Mouse (Mus musculus): ENCODE measurements around the gene Cd34. TPM values are rescaled to one million over a fixed set of nuclear protein-coding genes. Genes with fewer than 3 reads are reported as not detected.
A peak's percentile ranks its signal among the peaks of the same experiment; 100 is the strongest.

The Cd34 gene
- polyA plus RNA-seq (2012; rRNA removed), result 5.3 and 6.4 TPM in 2 replicates

DNA sequence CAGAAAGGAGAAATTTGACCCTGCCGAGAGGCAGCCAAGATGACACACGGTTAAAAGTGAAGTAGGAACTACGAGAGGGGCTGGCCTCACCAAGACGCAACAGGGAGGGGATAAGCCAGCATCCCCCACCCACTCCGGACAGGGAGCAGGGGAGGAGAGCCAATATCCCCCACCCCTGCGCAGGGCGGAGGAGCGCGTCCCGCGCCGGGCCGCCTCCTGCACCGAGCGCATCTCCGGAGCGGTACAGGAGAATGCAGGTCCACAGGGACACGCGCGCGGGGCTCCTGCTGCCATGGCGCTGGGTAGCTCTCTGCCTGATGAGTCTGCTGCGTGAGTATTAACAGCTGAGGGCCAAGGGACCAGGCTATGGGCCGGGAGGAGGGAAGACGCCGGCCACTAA is at the start of gene Cd34:
Gene Cd34, plus strand, starts transcription at position 105 of the 400 bp plus-strand sequence.
- Histone ChIP-seq H3K36me3 (ENCODE audit: control insufficient read depth, insufficient read depth, low read length) (no peaks in the 10 kb centered on the region), H3K4me3 (ENCODE audit: extremely low read depth, insufficient read depth, insufficient read length) (peak within 1 kb of the TSS; percentile 24; the same call in 1 of the 2 replicates), H3K4me1 (ENCODE audit: control insufficient read depth, insufficient read depth, insufficient read length) (no peaks in the 10 kb centered on the region; the same call in 1 of the 2 replicates), H3K27ac (ENCODE audit: insufficient read depth, low read length) (no peak within 1 kb of the TSS), H3K27me3 (ENCODE audit: control insufficient read depth, insufficient read depth, low read length) (no peaks in the 10 kb centered on the region)
- DNase-seq (ENCODE audit: low read depth in 1 of 2, low spot score in 2 of 2), result no peak
- 1% methylated on average over 26 of the region's 26 CpGs for WGBS
- TF ChIP-seq CTCF (IDR thresholded peaks at IDR 0.05; ENCODE audit: extremely low read depth, insufficient read depth, insufficient read length, insufficient replicate concordance) (no peak), POLR2A (IDR thresholded peaks at IDR 0.05; ENCODE audit: low read depth, low read length) (no peak)

DNA sequence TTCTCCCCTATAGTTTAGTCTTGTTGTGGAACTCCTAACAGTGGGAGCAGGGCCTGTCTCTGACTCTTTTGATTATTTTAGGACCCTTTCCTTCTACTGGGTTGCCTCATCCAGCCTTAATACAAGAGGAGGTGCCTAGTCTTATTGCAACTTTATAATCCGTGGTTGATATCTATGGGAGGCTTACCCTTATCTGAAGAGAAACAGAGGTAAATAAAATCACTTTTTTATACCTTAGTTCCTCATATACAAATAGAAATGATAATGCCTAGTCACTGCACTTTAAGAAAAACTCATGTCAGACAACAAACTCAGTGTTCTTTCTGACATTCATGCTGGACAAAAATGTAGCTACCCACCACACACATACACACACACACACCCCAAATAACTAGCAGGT is 44.1 kb upstream of the Cd34 start:
- DNase-seq (ENCODE audit: low read depth in 1 of 2, low spot score in 2 of 2), result no peak
- TF ChIP-seq POLR2A (IDR thresholded peaks at IDR 0.05; ENCODE audit: low read depth, low read length), result no peak
- TF ChIP-seq CTCF (IDR thresholded peaks at IDR 0.05; ENCODE audit: extremely low read depth, insufficient read depth, insufficient read length, insufficient replicate concordance), result no peak
- Histone ChIP-seq H3K4me3 (ENCODE audit: extremely low read depth, insufficient read depth, insufficient read length) (no peak overlapping the region), H3K36me3 (ENCODE audit: control insufficient read depth, insufficient read depth, low read length) (no peaks in the 10 kb centered on the region), H3K27ac (ENCODE audit: insufficient read depth, low read length) (no peak overlapping the region), H3K27me3 (ENCODE audit: control insufficient read depth, insufficient read depth, low read length) (no peaks in the 10 kb centered on the region), H3K4me1 (ENCODE audit: control insufficient read depth, insufficient read depth, insufficient read length) (no peaks in the 10 kb centered on the region)
- WGBS, result 35% methylated on average over 1 of the region's 1 CpGs

DNA sequence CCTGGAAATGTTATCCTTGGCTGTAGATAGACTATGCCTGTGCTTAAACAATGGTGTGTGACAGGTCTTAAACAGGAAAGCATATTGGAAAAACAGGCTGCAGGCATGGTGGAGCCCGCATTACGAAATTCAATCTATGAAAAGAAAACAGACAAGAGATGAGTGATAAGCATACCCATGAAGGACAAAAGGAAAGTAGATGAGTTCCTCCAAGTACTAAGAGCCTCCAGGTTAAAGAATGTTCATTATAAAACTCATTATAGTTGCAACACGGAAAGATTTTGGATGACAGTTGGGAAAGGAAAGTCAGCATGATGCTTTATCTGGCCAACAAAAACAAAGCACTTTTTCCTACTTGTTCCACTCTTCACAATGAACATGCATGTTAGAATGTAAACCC is 43.3 kb upstream of the Cd34 start:
- no peak overlapping the region for H3K4me3 ChIP-seq (ENCODE audit: extremely low read depth, insufficient read depth, insufficient read length)
- H3K27ac ChIP-seq (ENCODE audit: insufficient read depth, low read length), result no peak overlapping the region
- no peak for DNase-seq (ENCODE audit: low read depth in 1 of 2, low spot score in 2 of 2)
- TF ChIP-seq CTCF (IDR thresholded peaks at IDR 0.05; ENCODE audit: extremely low read depth, insufficient read depth, insufficient read length, insufficient replicate concordance) (no peak), POLR2A (IDR thresholded peaks at IDR 0.05; ENCODE audit: low read depth, low read length) (no peak)
- WGBS, result 93% methylated on average over 3 of the region's 3 CpGs
- H3K4me1 ChIP-seq (ENCODE audit: control insufficient read depth, insufficient read depth, insufficient read length), result no peaks in the 10 kb centered on the region
- H3K27me3 ChIP-seq (ENCODE audit: control insufficient read depth, insufficient read depth, low read length), result no peaks in the 10 kb centered on the region
- no peaks in the 10 kb centered on the region for H3K36me3 ChIP-seq (ENCODE audit: control insufficient read depth, insufficient read depth, low read length)

DNA sequence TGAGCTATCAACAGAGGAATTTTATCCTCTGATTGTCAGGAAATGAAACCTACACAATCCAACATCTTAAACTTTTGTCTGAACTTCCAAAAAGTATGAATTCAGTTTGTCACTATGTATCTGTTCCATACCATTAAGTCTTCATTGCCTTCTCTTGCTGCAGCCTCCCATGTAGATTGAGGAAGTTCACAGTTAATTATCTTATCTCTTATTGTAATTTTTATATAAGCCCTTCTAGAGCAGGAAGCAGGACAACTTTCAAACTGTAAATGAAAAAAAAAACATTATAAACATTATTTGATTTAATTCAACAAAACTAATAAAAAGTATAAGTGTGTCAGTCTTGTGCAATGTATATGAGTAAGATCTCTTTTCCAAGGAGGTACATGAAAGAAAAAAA is 37.5 kb upstream of the Cd34 start:
- Histone ChIP-seq H3K27ac (ENCODE audit: insufficient read depth, low read length) (no peak overlapping the region), H3K4me3 (ENCODE audit: extremely low read depth, insufficient read depth, insufficient read length) (no peak overlapping the region), H3K36me3 (ENCODE audit: control insufficient read depth, insufficient read depth, low read length) (no peaks in the 10 kb centered on the region), H3K27me3 (ENCODE audit: control insufficient read depth, insufficient read depth, low read length) (no peaks in the 10 kb centered on the region), H3K4me1 (ENCODE audit: control insufficient read depth, insufficient read depth, insufficient read length) (no peaks in the 10 kb centered on the region)
- DNase-seq (ENCODE audit: low read depth in 1 of 2, low spot score in 2 of 2), result no peak
- no peak for TF ChIP-seq POLR2A (IDR thresholded peaks at IDR 0.05; ENCODE audit: low read depth, low read length)

DNA sequence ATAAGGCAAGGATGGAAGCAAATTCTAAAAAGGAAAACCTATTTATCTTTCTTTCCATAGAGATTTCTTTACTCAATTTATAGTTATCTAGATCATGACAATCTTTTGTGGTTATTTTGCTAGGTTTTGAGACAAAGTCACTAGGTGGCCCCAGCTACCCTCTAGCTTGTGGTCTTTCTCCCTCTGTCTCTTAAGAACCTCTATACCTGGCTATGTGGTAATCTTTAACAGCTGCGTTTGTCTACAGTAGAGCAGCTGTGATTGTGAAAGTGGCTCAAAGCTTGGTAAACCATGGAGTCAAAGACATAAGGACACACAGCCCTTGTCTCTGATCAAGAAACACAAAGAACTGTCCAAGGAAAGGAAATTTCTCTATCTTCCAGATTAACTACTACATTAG is 36.8 kb upstream of the Cd34 start:
- H3K4me3 ChIP-seq (ENCODE audit: extremely low read depth, insufficient read depth, insufficient read length), result no peak overlapping the region

DNA sequence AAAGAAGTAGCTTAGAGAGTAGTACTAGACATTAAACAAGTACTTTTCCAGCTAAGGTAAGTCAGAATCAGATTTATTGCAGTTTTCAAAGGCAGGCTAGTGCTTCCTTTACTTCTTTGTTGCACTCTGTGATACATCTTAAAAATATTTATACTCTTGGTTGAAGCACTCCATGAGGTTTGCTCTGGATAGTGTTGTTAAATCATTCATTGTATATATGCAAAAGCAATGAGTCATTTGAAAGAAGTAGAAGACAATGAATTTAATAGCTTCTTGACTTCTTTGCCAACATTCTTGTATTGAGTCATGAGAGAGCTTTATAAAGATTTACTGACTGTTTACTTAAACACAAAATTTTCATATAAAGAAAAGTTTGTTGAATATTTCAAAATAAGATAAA is 29.7 kb upstream of the Cd34 start:
- no peak overlapping the region for H3K27ac ChIP-seq (ENCODE audit: insufficient read depth, low read length)
- no peak for DNase-seq (ENCODE audit: low read depth in 1 of 2, low spot score in 2 of 2)
- no peak for TF ChIP-seq POLR2A (IDR thresholded peaks at IDR 0.05; ENCODE audit: low read depth, low read length)
- TF ChIP-seq CTCF (IDR thresholded peaks at IDR 0.05; ENCODE audit: extremely low read depth, insufficient read depth, insufficient read length, insufficient replicate concordance), result no peak
- H3K36me3 ChIP-seq (ENCODE audit: control insufficient read depth, insufficient read depth, low read length), result no peaks in the 10 kb centered on the region
- no peaks in the 10 kb centered on the region for H3K4me1 ChIP-seq (ENCODE audit: control insufficient read depth, insufficient read depth, insufficient read length)
- no peak overlapping the region for H3K4me3 ChIP-seq (ENCODE audit: extremely low read depth, insufficient read depth, insufficient read length)
- no peaks in the 10 kb centered on the region for H3K27me3 ChIP-seq (ENCODE audit: control insufficient read depth, insufficient read depth, low read length)

More for the DNA sequence above, 36.8 kb upstream of the Cd34 start:
- Histone ChIP-seq H3K27me3 (ENCODE audit: control insufficient read depth, insufficient read depth, low read length) (no peaks in the 10 kb centered on the region), H3K36me3 (ENCODE audit: control insufficient read depth, insufficient read depth, low read length) (no peaks in the 10 kb centered on the region), H3K4me1 (ENCODE audit: control insufficient read depth, insufficient read depth, insufficient read length) (no peaks in the 10 kb centered on the region), H3K27ac (ENCODE audit: insufficient read depth, low read length) (no peak overlapping the region)
- TF ChIP-seq CTCF (IDR thresholded peaks at IDR 0.05; ENCODE audit: extremely low read depth, insufficient read depth, insufficient read length, insufficient replicate concordance) (no peak), POLR2A (IDR thresholded peaks at IDR 0.05; ENCODE audit: low read depth, low read length) (no peak)
- DNase-seq (ENCODE audit: low read depth in 1 of 2, low spot score in 2 of 2), result no peak
- WGBS, result 17% methylated on average over 1 of the region's 1 CpGs

DNA sequence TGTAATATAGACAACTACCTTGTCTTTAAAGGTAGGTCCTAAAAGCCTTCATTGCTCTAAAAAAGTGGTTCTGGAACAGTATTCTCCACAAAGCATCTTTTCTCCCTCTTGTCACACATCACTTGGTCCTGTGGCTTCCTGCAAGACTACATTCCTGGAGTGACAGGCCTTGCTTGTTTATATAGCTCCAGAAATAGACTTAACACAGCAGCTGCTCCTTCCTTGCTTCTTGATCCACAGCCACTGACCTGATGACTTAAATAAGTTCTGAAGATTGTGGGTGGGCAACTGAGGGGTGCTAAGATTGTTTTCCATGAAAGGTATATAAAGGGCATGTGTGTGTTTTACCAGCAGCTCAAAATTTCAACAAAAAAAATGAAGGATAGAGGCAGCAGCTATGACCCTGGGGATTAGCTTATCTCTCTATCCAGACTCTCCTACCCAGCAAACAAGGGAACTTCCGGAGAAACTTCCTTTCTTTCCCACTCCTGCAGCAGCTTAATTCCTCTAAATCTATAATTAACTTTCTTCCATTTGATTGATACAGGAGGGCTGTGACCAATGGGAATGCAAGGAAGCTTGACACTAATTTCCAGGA is 12.8 kb upstream of the Cd34 start:
- no peaks in the 10 kb centered on the region for H3K4me1 ChIP-seq (ENCODE audit: control insufficient read depth, insufficient read depth, insufficient read length)
- no peak for DNase-seq (ENCODE audit: low read depth in 1 of 2, low spot score in 2 of 2)
- 42% methylated on average over 1 of the region's 1 CpGs for WGBS
- H3K36me3 ChIP-seq (ENCODE audit: control insufficient read depth, insufficient read depth, low read length), result no peaks in the 10 kb centered on the region
- no peak overlapping the region for H3K4me3 ChIP-seq (ENCODE audit: extremely low read depth, insufficient read depth, insufficient read length)
- no peak for TF ChIP-seq CTCF (IDR thresholded peaks at IDR 0.05; ENCODE audit: extremely low read depth, insufficient read depth, insufficient read length, insufficient replicate concordance)
- no peak for TF ChIP-seq POLR2A (IDR thresholded peaks at IDR 0.05; ENCODE audit: low read depth, low read length)
- no peak overlapping the region for H3K27ac ChIP-seq (ENCODE audit: insufficient read depth, low read length)
- H3K27me3 ChIP-seq (ENCODE audit: control insufficient read depth, insufficient read depth, low read length), result no peaks in the 10 kb centered on the region

Data from spleen, adult 2 months (tissue).